Mouse (Mus musculus) mouse embryonic stem cell (cell line): ENCODE results near the gene Ankrd1.

Experiments
- in situ Hi-C, 2 experiments: fragments of 300-500 bp; cut with MboI; formaldehyde crosslinking; loops; 1 replicate in 1 of 2; 3 replicates in 1 of 2; pipeline ENCODE4 v1.14.3; 2019 to 2020; ENCODE audit warnings: low sequenced_read_pairs in 2 of 2, low pct_unique_long_range_greater_than_20kb in 1 of 2, mixed read lengths in 1 of 2; ENCODE audit not compliant: unreplicated experiment in 1 of 2

Gene Ankrd1

DNA sequence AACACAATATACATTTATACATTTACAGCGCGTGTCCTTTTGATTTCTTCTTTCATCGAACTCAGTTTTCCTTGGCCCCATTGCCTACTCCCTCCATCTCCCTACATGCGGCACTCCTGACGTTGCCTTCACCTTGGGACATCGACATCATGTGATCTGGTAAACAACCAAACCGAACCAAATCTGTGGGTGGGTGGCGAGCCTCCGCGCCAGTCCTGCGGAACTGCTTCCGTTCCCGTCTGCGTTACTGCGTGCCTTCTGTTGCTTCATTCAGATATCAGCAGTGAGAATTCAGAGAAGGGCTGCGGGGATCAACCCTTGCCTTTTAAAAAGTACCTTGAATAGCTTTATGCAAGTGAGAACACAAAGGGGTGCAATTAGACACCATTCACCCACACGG is 7.9 kb downstream of the Ankrd1 start:
- in situ Hi-C loops, result loop anchor here (25.0 kb wide), 1 partner anchor 325 kb away; no protein-coding TSS in a partner anchor

DNA sequence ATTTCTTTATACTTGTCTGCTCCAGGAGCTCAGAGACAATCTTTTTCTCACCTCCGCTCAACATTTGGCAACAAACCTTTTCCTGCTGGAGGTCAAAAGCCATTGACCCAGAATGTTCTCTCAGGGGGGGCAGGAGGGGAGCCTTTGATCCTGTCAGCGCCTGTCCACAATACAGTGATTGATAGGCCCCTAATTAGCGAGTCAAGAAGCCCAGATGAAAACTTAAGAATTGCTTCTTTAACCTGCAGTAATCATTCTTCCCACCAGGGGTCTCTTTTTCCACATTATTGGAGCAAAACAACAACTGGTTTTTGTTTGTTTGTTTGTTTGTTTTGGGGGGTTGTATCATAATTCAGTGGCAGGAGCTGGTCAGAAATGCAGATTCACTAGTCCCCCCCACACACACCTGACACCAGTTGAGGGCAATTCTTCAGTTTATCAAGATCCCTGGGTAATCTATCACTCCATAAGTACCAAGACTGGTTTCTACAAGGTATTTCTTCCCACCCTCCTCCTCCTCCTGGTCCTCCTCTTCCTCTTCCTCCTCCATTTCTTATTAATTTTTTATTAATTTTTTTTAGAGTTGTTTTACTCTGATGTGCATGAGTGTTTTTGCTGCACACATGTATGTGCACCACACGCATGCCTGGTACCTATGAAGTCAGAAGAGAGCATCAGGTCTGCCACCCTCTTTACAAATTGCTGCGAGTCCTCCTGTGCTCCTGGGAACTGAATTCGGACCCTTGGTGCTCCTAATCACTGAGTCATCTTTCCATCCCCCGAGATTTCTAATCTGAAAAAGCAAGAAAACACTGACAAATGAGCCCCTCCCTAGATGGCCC is 8.6 kb downstream of the Ankrd1 start:
- in situ Hi-C loops, result loop anchor here (25.0 kb wide), 1 partner anchor 326 kb away; no protein-coding TSS in a partner anchor

DNA sequence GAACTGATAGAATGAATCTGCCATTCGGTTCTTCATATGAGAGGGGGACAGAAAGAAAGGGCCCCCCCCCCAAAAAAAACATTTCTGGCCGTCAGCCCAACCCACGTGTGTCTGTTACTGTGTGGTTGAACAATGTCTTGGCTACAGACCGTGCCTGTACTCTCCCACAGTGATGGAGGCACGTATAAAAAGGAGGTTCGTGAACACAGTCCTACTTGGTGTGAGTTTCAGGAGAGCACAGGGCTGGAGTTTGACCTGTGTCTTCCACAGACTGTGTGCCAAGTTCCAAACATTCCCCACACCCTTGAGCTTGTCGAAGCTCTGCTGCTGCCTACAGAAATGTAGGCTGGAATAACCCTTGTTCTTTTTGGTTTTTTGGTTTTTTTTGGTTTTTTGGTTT is 9.4 kb downstream of the Ankrd1 start:
- in situ Hi-C loops, result loop anchor here (25.0 kb wide), 1 partner anchor 327 kb away; no protein-coding TSS in a partner anchor

DNA sequence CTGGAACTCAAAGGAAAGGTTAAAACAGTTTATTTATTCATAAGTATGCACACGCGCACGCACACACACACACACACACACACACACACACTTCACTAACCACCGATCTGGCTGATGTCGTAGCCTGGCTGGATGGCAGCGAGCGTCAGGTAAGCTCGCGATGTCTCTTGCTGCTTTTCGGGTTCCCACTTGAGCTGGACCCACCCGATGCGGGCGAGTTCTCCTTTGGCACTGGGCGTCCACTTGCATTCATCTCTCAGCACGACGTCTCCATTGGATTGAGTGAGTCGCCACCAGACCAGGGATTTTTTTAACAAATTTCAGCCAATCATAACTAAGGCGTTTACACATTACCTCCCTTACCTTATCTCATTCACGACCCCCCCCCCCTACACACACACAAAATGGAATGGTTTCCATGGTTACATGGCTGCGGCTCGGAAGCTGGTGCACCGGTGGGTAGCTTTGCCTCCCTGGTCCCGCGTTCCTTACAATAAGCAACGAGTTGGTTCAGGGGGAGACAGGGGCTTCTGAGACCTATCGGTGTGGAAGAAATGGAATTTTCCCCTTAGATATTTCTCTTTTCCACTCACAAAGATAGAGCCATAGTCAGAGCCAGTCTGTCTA is 10.5 kb downstream of the Ankrd1 start:
- in situ Hi-C loops, result loop anchor here (25.0 kb wide), 1 partner anchor 328 kb away; no protein-coding TSS in a partner anchor

DNA sequence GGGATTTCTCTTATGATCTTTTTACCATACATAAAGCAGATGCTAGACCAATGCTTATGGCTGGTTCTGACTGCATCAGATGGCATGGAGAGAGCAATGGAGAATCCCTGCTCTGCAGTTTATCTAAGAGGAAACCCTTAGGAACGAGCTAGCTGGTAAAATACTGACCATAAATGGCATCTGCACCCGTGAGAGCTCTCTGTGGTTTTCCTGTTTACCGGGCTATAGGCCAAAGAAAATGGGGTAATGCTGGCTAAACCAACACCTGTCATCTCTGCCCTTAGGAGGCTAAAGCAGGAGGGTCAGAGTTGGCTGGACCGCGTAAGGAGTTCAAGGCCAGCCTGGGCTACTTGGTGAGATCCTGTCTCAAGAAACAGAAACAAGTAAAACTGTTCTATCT is 16.0 kb downstream of the Ankrd1 start:
- in situ Hi-C loops, result loop anchor here (25.0 kb wide), 1 partner anchor 333 kb away; no protein-coding TSS in a partner anchor

DNA sequence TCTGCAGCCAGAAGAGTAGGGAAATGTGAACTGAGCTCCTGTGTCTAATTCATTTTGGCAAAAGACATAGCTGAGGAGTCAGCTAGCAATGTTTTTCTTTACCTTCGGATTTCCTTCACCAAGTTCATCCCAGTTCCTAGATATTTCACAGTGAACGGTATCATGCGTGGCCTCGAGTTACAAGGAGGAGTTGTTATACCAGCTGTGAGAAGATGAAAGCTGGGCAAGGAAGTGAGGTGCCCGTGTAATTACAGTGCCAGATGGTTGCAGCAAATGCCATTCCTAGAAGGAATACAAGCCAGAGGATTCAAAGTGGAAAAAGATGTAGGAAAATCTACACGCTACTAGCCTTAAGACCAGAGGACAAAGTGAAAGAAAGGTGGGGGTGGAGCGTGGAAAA is 21.0 kb downstream of the Ankrd1 start:
- in situ Hi-C loops, result loop anchor here (25.0 kb wide), 1 partner anchor 1112 kb away; no protein-coding TSS in a partner anchor

DNA sequence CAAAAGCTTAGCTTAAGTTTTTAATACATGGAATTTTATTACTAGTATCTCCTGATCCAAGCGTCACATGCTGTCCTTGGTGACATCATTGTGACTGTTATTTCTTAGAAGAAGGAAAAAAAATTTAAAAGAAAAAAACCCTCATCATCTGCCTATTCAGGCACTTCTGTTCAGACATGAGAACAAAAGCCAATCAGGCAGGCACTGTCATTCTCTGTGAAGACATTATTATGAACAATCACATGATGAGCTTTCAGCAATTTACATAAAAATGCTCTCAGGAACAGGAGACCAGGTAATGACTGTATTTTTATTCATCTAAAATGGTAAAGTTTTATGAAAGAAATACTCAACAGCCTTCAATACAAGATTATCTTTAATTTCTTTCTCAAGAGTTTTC is 21.6 kb downstream of the Ankrd1 start:
- in situ Hi-C loops, result loop anchor here (25.0 kb wide), 1 partner anchor 1111 kb away; no protein-coding TSS in a partner anchor

DNA sequence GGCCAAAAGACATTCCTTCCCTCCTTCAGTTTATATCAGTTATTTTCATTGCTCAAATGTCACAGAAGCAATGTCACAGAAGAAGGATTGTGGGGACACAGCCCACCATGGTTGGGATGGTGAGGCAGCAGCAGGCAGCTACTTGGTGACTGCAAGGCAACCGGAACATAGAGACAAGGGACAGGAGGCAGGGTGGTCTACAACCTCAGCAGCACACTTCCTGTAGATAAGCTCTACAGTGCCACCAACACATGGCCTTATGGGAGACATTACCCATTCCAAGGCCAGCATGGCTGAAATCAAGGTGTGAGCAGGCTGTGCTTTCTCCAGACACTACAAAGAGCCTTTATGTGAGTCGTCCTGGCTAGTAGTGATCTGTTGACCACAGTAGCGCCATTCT is 22.7 kb downstream of the Ankrd1 start:
- in situ Hi-C loops, result loop anchor here (25.0 kb wide), 1 partner anchor 1110 kb away; no protein-coding TSS in a partner anchor

DNA sequence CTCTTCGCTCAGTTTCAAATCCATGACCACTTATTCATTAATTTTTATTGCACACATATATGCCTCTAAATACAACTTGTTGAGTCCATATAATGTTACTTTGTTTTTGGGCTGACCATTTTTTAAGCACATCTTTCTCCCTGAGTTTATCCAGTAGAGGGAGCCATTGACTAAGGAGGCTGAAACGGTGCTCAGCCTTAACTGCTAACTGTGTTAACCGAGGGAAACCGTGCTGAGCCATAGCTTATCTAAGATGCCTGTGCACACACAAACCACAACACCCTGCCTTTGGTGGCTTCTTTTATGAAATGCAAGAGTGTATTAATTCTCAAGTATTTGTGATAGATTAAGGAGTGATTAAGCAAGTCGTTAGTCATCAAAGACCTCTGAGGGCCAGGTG is 29.1 kb downstream of the Ankrd1 start:
- in situ Hi-C loops, result loop anchor here (25.0 kb wide), 1 partner anchor 1103 kb away; no protein-coding TSS in a partner anchor

DNA sequence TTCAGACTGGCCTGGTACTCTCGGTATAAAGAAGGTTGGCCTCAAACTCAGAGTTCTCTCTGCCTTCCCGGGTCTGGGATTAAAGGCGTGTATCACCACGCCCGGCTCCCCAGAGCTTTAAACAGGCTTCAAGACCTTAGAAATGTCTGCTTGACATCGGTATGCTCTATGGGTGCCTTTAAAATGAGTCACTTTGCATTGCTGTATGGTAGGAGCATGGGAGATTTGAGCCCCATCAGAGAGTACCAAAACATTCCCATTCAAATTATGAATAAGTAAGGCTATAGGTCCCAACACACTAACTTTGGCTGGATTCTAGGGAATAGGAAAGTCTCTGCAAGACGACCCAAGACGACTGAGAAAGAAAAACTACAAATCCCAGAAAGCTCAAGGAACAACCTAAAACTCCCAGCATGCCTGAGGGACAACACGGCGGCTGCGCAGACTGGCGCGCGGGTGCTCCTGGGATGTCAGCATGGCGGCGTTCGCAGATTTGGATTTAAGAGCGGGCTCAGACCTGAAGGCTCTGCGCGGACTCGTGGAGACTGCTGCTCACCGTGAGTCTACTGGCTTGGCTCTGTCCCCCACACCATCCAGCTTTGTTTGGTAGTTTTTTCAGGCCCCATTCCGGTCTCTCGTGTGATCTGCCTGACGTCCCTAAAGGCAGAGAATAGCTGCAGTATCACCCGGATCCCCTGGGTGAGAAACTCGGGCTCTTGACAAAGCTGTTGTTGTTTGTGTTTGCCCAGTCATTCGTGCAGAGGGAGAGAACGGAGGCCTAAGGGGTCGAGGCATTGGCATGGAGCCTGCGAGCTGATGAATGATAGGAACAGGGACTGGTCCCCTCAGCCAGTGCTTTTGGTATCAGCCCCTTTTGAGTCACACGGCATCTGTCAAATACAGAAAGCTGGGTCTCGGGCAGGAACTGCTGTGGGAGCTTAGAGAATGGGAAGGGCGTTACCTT is 36.4 kb downstream of the Ankrd1 start, which contains the start of gene Rpp30:
Gene Rpp30, plus strand, starts transcription at position 455 of the 964 bp plus-strand sequence.
- in situ Hi-C loops, result loop anchor here (25.0 kb wide), 1 partner anchor 1096 kb away; no protein-coding TSS in a partner anchor

DNA sequence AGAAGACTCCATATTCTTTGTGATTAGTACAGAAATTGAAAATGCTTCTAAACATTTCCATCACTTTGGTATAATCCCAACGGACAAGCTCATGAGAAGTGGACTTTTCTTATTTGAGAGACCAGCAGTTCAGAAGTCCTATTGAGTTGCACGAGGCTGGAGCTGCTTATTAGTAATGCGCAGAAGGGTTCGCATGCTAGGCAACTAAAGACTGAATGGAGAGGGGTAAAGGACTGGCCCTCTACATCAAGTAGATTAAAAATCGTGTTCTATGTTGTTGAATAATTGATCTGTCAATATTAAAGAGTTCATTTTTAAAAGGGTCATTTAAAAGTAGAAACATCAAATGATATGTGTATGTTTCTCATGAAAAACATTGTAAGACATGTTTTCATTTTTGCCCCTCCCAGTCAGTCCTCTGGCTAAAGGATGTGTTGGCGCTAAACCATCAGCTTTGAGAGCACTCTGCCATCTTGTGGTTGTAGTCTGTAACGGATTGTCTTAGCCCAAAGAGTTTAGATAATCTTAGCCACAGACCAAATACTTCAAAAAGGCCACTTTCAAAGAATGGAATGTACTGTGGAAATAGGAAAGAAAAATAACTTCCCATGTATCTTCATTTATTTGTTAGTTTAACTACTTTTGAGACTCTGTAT is 37.2 kb downstream of the Ankrd1 start:
- in situ Hi-C loops, result loop anchor here (25.0 kb wide), 1 partner anchor 1095 kb away; no protein-coding TSS in a partner anchor

DNA sequence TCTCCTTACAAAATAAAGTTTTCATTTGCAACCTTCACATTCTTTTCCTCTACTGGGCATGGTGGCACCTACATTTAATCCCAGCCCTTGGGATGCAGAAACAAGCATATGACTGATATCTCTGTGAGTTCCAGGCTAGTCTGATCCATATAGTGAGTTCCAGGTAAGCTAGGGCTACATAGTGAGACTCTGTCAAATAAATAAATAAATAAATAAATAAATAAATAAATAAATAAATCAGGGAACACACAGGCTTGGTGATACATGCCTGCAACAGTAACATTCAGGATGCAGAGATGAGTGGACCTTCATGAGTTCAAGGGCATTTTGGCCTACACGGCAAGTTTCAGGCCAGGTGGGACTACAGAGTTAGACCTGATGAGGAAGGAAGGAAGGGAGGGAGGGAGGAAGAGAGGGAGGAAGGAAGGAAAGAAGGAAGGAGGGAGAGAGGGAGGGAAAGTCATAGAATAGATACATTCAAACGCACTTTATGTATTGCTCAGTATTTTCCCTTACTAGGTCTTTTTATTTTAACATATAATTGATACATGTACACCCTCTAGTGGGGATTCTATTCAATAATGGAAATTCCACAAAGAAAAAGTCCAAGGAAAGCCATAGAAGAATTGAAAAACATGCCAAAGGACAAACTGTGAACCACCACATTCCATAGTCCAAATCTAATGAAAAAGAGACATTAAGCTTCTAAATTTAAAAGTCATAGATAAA is 56.9 kb downstream of the Ankrd1 start:
- in situ Hi-C loops, result no loop called here
